Mouse (Mus musculus): ENCODE measurements at regions not wholly inside any gene's neighbourhood (a gene's known extent, or its start where the extent isn't known, plus 50 kb on each side); places are given as distances from the start of the nearest gene placed in this dataset.
"Not testable (repeated sequence)": the region's sequence is repeated elsewhere in the genome, so short reads cannot be mapped to it uniquely, and the experiment has no call there.

DNA sequence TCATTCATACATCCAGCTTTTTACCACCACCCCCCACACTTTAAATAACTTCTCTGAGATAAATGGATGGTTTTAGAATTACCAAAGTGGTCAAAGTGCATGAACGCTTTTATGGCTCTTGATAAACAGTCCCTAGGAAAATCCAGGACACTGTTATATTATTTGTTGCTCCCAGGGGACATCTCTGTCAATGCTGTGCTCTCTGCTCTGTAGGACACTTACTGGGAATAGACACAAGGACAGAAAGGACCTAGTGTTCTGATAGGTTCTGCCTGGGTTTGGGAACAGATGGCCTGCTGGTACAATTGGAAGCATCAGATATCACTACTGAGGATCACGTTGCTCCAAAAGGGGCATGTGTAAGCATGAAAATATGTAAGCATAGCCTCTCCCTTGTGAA lies 132.8 kb downstream of the Akr1d1 start:
- ATAC-seq (replicated peaks), result no peak
- WGBS, result 72% methylated on average over 2 of the region's 2 CpGs
- Histone ChIP-seq H3K9me3 (no peaks in the 10 kb centered on the region), H3K4me3 (no peak overlapping the region), H3K4me1 (peaks cover 3% of the 10 kb centered on the region; the same call in 1 of the 2 replicates), H3K27me3 (no peaks in the 10 kb centered on the region), H3K36me3 (no peaks in the 10 kb centered on the region), H3K27ac (replicated peaks) (no peak overlapping the region), H3K9ac (replicated peaks) (no peak overlapping the region), H3K4me2 (replicated peaks) (no peak overlapping the region)

DNA sequence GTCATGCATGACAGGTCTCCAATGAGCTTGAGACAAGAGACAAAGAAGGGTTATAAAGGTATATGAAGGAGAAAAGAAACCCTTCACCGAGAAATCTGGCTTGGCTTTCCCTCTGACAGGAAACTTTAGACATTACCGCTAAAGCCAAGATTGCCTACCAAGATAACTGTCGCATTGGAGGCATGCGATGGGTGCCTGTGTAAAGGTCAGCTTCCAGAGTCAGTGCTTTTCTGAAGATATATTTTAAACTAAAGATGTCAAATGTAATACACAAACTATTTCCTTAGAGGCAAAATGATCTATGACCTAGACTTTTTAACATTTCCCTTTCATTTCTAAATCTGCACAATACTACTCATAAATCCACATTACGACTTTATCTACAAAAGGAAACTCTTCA lies 135.6 kb downstream of the Akr1d1 start:
- no peak overlapping the region for H3K27ac ChIP-seq (replicated peaks)
- no peak overlapping the region for H3K4me3 ChIP-seq
- H3K4me2 ChIP-seq (replicated peaks), result no peak overlapping the region
- H3K27me3 ChIP-seq, result no peaks in the 10 kb centered on the region
- 92% methylated on average over 5 of the region's 5 CpGs for WGBS
- no peaks in the 10 kb centered on the region for H3K36me3 ChIP-seq
- H3K9me3 ChIP-seq, result no peaks in the 10 kb centered on the region
- ATAC-seq (replicated peaks), result no peak
- no peak overlapping the region for H3K9ac ChIP-seq (replicated peaks)
- no peaks in the 10 kb centered on the region for H3K4me1 ChIP-seq

- Histone ChIP-seq H3K4me1 (no peaks in the 10 kb centered on the region), H3K9ac (replicated peaks) (no peak overlapping the region), H3K9me3 (no peaks in the 10 kb centered on the region), H3K4me2 (replicated peaks) (no peak overlapping the region), H3K4me3 (no peak overlapping the region), H3K27ac (replicated peaks) (no peak overlapping the region), H3K27me3 (no peaks in the 10 kb centered on the region), H3K36me3 (no peaks in the 10 kb centered on the region)
- no peak for ATAC-seq (replicated peaks)
- WGBS, result 65% methylated on average over 2 of the region's 2 CpGs
Measured at GRCm38 (mm10) chr6:37669407-37669806, 139.4 kb downstream of the Akr1d1 start.

DNA sequence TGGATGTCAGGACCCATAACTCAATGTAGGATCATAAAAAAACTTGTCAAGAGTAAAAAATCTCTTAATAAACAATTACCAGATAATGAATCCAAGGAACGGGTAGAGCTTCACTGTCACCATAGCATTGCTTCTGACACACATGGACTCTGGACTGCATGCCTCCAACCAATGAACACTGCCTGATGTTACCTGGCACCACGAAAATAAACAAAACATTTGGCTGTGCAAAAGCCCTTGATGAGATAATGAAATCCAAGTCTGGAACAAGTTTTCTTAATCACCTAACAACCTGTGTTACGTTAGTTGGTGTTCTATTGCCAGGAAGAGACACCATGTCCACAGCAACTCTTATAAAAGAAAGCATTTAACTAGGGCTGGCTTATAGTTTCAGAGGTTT lies 140.7 kb downstream of the Akr1d1 start:
- no peak overlapping the region for H3K9ac ChIP-seq (replicated peaks)
- WGBS, result 83% methylated on average over 3 of the region's 3 CpGs
- no peak overlapping the region for H3K27ac ChIP-seq (replicated peaks)
- H3K36me3 ChIP-seq, result no peaks in the 10 kb centered on the region
- H3K9me3 ChIP-seq, result no peaks in the 10 kb centered on the region
- H3K4me3 ChIP-seq, result no peak overlapping the region
- H3K4me2 ChIP-seq (replicated peaks), result no peak overlapping the region
- H3K27me3 ChIP-seq, result no peaks in the 10 kb centered on the region
- no peaks in the 10 kb centered on the region for H3K4me1 ChIP-seq
- ATAC-seq (replicated peaks), result no peak

DNA sequence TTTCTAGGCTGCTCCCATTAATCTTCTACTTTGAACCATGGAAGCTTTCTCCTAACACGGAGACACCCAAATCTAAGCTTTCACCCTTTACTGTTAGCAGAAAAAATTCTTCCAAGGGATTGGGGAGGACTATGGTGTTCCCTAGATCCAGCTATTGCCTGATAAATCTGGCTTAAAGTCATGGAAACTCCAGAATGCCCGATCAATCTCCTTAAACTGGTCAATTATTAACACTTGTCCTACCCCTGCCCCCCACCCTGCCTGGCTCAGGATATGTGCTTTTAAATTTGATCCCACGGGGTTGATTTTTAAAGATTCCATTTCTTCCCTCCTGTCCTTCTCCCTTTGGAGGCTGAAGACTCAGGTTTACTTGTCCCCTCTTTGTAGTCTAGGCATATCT lies 149.9 kb downstream of the Akr1d1 start:
- WGBS, result 82% methylated on average over 3 of the region's 3 CpGs
- no peaks in the 10 kb centered on the region for H3K27me3 ChIP-seq
- H3K4me3 ChIP-seq, result no peak overlapping the region
- H3K27ac ChIP-seq (replicated peaks), result no peak overlapping the region
- no peaks in the 10 kb centered on the region for H3K36me3 ChIP-seq
- no peaks in the 10 kb centered on the region for H3K9me3 ChIP-seq
- H3K4me2 ChIP-seq (replicated peaks), result no peak overlapping the region
- H3K9ac ChIP-seq (replicated peaks), result no peak overlapping the region
- no peaks in the 10 kb centered on the region for H3K4me1 ChIP-seq
- ATAC-seq (replicated peaks), result no peak

DNA sequence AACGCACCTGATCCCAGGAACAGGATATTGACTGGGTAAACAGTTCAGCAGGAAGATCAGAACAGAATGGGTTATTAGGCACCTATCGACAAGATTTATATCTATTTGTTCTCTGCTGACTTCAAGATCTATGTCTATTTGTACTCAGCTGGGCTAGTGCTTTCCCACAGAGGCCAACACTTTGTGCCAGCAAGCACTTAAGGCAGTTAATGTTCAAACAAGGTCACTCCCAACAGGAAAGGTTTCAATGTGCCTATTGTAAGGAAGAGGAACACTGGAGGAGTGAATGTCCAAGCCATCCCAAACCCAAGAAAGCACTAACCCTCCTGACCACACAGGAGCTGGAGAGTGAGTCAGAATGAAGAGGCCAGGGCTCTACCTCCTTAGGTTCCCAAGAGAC lies 151.4 kb downstream of the Akr1d1 start:
- WGBS, result 97% methylated on average over 2 of the region's 2 CpGs
- not testable (repeated sequence) for H3K4me2 ChIP-seq (replicated peaks); H3K9ac ChIP-seq (replicated peaks); ATAC-seq (replicated peaks); H3K4me1 ChIP-seq; H3K27ac ChIP-seq (replicated peaks); H3K4me3 ChIP-seq; H3K27me3 ChIP-seq; H3K36me3 ChIP-seq; H3K9me3 ChIP-seq

DNA sequence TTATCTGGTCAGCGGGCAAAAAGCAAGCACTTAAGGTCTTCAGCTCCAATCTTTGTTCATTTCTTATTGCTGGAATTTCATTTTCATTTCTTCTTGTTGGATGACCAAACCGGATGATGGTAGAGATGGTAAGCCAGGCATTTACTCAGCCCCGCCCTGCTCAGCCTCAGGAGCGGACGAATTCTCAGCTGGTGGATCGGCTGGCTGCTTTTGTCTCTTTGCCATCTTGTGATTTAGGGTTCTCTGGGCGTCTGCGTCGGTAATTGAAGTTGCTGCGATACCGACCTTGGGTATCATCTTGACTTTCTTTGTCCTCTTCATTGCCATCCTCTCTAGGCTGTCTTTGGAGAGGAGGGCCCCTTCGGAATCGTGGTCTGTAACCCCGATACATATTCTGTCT lies 156.1 kb downstream of the Akr1d1 start:
- Histone ChIP-seq H3K9ac (replicated peaks) (no peak overlapping the region), H3K27me3 (no peaks in the 10 kb centered on the region), H3K9me3 (no peaks in the 10 kb centered on the region), H3K4me1 (no peaks in the 10 kb centered on the region), H3K27ac (replicated peaks) (no peak overlapping the region), H3K4me3 (no peak overlapping the region), H3K36me3 (no peaks in the 10 kb centered on the region), H3K4me2 (replicated peaks) (no peak overlapping the region)
- no peak for ATAC-seq (replicated peaks)
- WGBS, result 95% methylated on average over 14 of the region's 14 CpGs

DNA sequence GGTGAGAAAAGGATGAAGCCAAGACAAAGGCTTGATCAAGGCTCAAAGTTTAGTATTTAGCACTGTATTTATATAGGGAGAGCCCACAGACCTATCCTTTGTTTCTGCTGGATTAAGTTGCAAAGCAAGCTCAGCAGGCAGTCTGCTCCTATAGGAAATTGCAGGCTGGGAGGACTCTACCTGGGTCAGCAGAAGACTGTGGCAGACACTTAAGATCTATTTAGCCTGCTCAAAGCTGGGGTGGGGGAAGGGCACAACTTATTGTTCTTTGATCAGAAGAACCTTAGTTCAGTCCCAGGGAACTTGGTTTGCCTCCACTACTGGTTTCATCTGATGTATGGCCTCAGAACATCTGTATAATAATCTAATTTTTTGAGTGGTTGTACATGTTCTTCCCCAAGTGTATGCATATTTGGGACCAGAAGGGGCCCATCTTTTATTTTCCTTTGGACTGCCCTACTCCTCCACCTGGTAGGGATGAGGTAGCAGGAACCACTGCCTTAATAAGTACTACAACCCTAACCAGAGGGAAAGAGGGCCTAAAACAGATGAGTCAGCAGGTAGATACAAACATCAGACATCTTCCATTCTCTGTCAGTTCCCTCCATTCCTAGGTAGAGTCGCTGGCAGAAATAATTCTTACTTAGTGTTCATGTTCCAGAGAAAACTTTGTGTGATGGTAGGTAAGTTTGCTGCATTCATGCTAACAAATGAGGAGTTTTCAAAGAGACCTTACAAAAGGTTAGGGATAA lies 159.1 kb downstream of the Akr1d1 start:
- Histone ChIP-seq H3K27me3 (no peaks in the 10 kb centered on the region), H3K9ac (replicated peaks) (no peak overlapping the region), H3K27ac (replicated peaks) (no peak overlapping the region), H3K36me3 (no peaks in the 10 kb centered on the region), H3K4me1 (no peaks in the 10 kb centered on the region), H3K4me2 (replicated peaks) (no peak overlapping the region), H3K9me3 (no peaks in the 10 kb centered on the region), H3K4me3 (no peak overlapping the region)
- 44% methylated on average over 1 of the region's 1 CpGs for WGBS
- ATAC-seq (replicated peaks), result no peak

GRCm38 (mm10) chr6:37689696-37690095 lies 159.7 kb downstream of the Akr1d1 start:
- Histone ChIP-seq H3K9ac (replicated peaks) (no peak overlapping the region), H3K4me1 (no peaks in the 10 kb centered on the region), H3K36me3 (no peaks in the 10 kb centered on the region), H3K9me3 (no peaks in the 10 kb centered on the region), H3K4me2 (replicated peaks) (no peak overlapping the region), H3K4me3 (no peak overlapping the region), H3K27ac (replicated peaks) (no peak overlapping the region), H3K27me3 (no peaks in the 10 kb centered on the region)
- ATAC-seq (replicated peaks), result no peak

- no peak overlapping the region for H3K27ac ChIP-seq (replicated peaks)
- H3K9me3 ChIP-seq, result no peaks in the 10 kb centered on the region
- no peak overlapping the region for H3K4me3 ChIP-seq
- no peak overlapping the region for H3K9ac ChIP-seq (replicated peaks)
- no peak for ATAC-seq (replicated peaks)
- WGBS, result 93% methylated on average over 7 of the region's 7 CpGs
- H3K27me3 ChIP-seq, result no peaks in the 10 kb centered on the region
- no peak overlapping the region for H3K4me2 ChIP-seq (replicated peaks)
- H3K36me3 ChIP-seq, result no peaks in the 10 kb centered on the region
- H3K4me1 ChIP-seq, result no peaks in the 10 kb centered on the region
Measured at GRCm38 (mm10) chr6:37691976-37692644, 162.1 kb downstream of the Akr1d1 start.

- WGBS, result 92% methylated on average over 2 of the region's 2 CpGs
Measured at GRCm38 (mm10) chr6:37692758-37693157, 162.8 kb downstream of the Akr1d1 start.

GRCm38 (mm10) chr6:37696074-37696473 lies 166.1 kb downstream of the Akr1d1 start:
- Histone ChIP-seq H3K27ac (replicated peaks) (no peak overlapping the region), H3K36me3 (no peaks in the 10 kb centered on the region), H3K9ac (replicated peaks) (no peak overlapping the region), H3K27me3 (no peaks in the 10 kb centered on the region), H3K4me2 (replicated peaks) (no peak overlapping the region), H3K4me3 (no peak overlapping the region), H3K4me1 (no peaks in the 10 kb centered on the region), H3K9me3 (no peaks in the 10 kb centered on the region)
- ATAC-seq (replicated peaks), result no peak

More at GRCm38 (mm10) chr6:37692758-37693157, 162.8 kb downstream of the Akr1d1 start:
- ATAC-seq (replicated peaks), result no peak
- Histone ChIP-seq H3K4me1 (no peaks in the 10 kb centered on the region), H3K9me3 (no peaks in the 10 kb centered on the region), H3K36me3 (no peaks in the 10 kb centered on the region), H3K4me2 (replicated peaks) (no peak overlapping the region), H3K27me3 (no peaks in the 10 kb centered on the region), H3K9ac (replicated peaks) (no peak overlapping the region), H3K4me3 (no peak overlapping the region), H3K27ac (replicated peaks) (no peak overlapping the region)

DNA sequence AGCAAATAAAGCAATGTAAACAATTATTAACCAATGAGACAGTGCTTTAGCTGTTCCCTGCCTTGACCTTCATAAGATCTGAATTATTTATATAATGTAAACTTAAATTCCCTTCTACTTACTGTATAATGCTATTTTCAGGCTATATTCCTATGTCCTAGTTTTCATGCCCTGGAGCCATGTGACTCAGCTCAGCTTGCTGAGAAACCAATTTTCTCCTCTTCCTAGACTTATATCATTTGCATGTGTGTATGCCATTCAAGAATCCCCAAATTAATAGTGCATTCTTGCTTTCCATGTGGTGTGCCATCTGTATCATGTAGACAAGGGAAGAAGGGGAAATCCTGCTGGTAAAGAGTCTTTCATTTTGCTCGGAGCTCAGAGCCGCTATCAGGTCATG lies 166.7 kb upstream of the Trim24 start:
- no peaks in the 10 kb centered on the region for H3K36me3 ChIP-seq
- H3K9ac ChIP-seq (replicated peaks), result no peak overlapping the region
- no peaks in the 10 kb centered on the region for H3K27me3 ChIP-seq
- H3K27ac ChIP-seq (replicated peaks), result no peak overlapping the region
- ATAC-seq (replicated peaks), result no peak
- WGBS, result 89% methylated on average over 2 of the region's 2 CpGs
- H3K4me1 ChIP-seq, result no peaks in the 10 kb centered on the region
- no peaks in the 10 kb centered on the region for H3K9me3 ChIP-seq
- no peak overlapping the region for H3K4me3 ChIP-seq
- no peak overlapping the region for H3K4me2 ChIP-seq (replicated peaks)
